Mouse (Mus musculus): ENCODE data around the gene Pank3.
"Not testable (repeated sequence)": the region's sequence is repeated elsewhere in the genome, so short reads cannot be mapped to it uniquely, and the experiment has no call there.

Pank3 gene

GRCm38 (mm10) chr11:35838345-35839338 is 69.4 kb downstream of the Pank3 start:
- peak; percentile 69 for ATAC-seq (ENCODE audit: insufficient number of reproducible peaks, low FRiP score, low TSS enrichment)

- no peak for ATAC-seq (ENCODE audit: insufficient number of reproducible peaks, low FRiP score, low TSS enrichment)
Measured at GRCm38 (mm10) chr11:35840282-35840681, 71.0 kb downstream of the Pank3 start.

GRCm38 (mm10) chr11:35840806-35841205 is 71.5 kb downstream of the Pank3 start:
- ATAC-seq (ENCODE audit: insufficient number of reproducible peaks, low FRiP score, low TSS enrichment), result not testable (repeated sequence)
